Mouse (Mus musculus) bone marrow macrophage, adult 2 months (primary cell): ENCODE measurements at regions not wholly inside any gene's neighbourhood (a gene's known extent, or its start where the extent isn't known, plus 50 kb on each side); places are given as distances from the start of the nearest gene placed in this dataset.

Source experiments
- CTCF ChIP-seq: IDR thresholded peaks from 2 replicates; pipeline ENCODE4 v1.5.1; 2012; ENCODE audit warnings: low read depth, mild to moderate bottlenecking, low read length, moderate library complexity
- POLR2A ChIP-seq: IDR thresholded peaks from 2 replicates; pipeline ENCODE4 v1.6.1; 2012; ENCODE audit warnings: mild to moderate bottlenecking, low read depth, low read length, borderline replicate concordance

GRCm38 (mm10) chr12:71725140-71725539 is 105.7 kb upstream of the Daam1 start:
- no peak for TF ChIP-seq CTCF
- TF ChIP-seq POLR2A = no peak
